Mouse (Mus musculus): ENCODE data around the gene Pusl1. TPM values are rescaled to one million over a fixed set of nuclear protein-coding genes. Genes with fewer than 3 reads are reported as not detected.

The Pusl1 gene
- total RNA-seq (2021) = 10 to 100 TPM; 54.9 to 58.6 TPM
- long read RNA-seq, experiment 1, transcript Pusl1-201 (8 exons, 1,243 nt) = major isoform, 6 of 69 reads
- long read RNA-seq, experiment 1, partial matches to known transcripts = 24 of 69 reads
- long read RNA-seq, experiment 1, other reads (novel, unspliced or antisense) = 39 of 69 reads
- long read RNA-seq, experiment 2, transcript Pusl1-201 (8 exons, 1,243 nt) = major isoform, 6 of 69 reads
- long read RNA-seq, experiment 2, partial matches to known transcripts = 27 of 69 reads
- long read RNA-seq, experiment 2, other reads (novel, unspliced or antisense) = 34 of 69 reads

GRCm38 (mm10) chr4:155891551-155892001 is at the start of gene Pusl1, which contains the start of gene Acap3:
Pusl1 (minus strand) TSS chr4:155891781.
Acap3 (plus strand) TSS chr4:155891822.
- peak; percentile 96 to 97 for DNase-seq (ENCODE audit: low spot score in 2 of 2)

GRCm38 (mm10) chr4:155932031-155932430 is 40.5 kb upstream of the Pusl1 start:
- DNase-seq (ENCODE audit: low spot score in 2 of 2) = no peak

GRCm38 (mm10) chr4:155908751-155909150 is 17.2 kb upstream of the Pusl1 start:
- no peak for DNase-seq (ENCODE audit: low spot score in 2 of 2)

- peak; percentile 1 for DNase-seq (ENCODE audit: low spot score in 2 of 2)
Measured at GRCm38 (mm10) chr4:155908281-155908680, 16.7 kb upstream of the Pusl1 start.

- DNase-seq (ENCODE audit: low spot score in 2 of 2) = no peak
Measured at GRCm38 (mm10) chr4:155907003-155907402, 15.4 kb upstream of the Pusl1 start.

DNA sequence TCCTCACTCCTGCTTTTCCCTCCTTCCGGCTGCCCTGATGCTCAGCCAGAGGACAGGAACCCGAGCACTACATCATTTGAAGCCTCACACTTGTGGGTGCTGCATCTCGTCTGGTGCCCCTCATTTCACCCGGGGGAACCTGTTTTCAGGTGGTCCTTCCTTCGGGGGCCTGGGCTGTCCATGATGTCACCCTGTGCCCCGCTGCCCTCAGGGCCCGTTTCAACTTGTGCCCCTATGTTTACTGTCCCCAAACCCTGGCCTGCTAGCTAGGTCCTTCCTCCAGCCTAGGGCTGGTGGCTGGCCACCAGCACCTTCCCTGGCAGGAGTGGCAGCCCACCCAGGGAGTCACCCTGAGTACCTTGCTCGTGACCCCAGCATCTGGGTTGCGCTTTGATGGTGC is 14.5 kb upstream of the Pusl1 start:
- peak in 1 of 2 experiments; percentile 1 for DNase-seq (ENCODE audit: low spot score in 2 of 2)

DNA sequence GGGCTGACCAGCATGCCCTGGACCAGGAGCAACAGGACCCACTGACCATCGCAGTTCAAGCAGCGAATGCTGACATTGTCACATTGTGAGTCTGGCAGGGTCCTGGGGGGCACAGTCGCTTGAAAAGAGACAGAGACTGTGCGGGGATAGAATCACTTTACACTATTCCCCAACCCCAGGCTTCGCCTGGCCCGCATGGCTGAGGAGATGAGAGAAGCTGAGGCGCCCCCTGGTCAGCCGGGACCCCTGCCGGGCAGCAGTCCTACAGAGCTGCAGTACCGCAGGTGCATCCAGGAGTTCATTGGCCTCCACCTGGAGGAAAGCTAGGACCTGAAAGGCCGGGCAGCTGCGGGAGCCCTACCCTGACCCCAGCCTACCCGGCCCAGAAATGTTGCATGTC is 14.1 kb upstream of the Pusl1 start:
- peak in 1 of 2 experiments; percentile 1 for DNase-seq (ENCODE audit: low spot score in 2 of 2)

DNA sequence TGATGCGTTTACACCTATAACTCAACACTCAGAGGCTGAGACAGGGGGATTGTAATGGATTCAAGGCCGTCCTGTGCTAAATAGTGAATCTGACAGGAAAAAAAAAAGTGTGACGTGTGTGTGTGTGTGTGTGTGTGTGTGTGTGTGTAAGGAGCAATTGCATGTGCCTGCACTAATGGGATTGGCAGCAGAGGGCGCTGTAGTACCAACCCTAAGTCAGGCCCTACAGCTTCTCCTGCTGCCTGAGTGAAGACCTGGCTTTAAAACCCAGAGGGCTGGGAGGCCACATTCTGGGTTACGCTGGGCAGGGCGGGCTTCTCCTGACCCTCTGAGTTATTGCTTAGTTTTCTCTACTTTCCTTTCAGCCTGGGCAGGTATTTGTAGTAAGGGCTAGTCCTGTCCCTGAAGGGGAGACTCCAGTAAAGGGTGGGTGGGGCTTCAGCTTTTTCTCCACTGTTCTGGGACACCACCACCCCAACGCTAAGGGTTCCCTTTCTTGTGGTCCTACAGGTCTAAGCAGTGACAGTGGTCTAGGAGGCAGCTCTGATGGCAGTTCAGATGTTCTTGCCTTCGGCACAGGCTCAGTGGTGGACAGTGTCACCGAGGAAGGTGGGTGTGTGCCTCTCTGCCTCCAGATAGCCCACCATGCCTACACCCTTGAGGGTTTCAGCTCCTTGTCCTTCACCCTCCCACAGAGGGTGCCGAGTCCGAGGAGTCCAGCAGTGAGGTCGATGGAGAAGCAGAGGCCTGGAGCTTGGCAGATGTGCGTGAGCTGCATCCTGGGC is 12.9 kb upstream of the Pusl1 start:
- DNase-seq (ENCODE audit: low spot score in 2 of 2) = peak; percentile 3 to 16

- DNase-seq (ENCODE audit: low spot score in 2 of 2) = no peak
Measured at GRCm38 (mm10) chr4:155903246-155903645, 11.7 kb upstream of the Pusl1 start.

DNA sequence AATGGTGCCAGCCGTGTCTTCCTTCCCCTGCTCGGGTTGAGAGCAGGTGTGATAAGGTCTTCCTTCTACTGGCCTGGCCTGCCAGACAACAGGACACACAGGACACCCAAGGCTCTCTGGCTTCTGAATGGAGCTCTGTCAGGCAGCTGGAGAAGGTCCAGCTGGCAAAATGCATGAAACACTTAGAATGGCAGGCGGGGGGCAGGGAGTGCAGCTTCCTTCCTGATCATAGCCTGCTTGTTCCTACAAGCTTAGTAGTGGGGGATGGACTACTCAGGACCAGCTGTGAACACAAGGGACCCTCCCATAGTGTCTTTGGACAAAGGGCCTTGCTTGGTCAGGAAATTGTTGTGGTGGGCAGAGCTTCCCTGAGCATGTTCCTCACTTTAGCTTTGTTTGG is 9.6 kb upstream of the Pusl1 start:
- DNase-seq (ENCODE audit: low spot score in 2 of 2) = peak in 1 of 2 experiments; percentile 15

DNA sequence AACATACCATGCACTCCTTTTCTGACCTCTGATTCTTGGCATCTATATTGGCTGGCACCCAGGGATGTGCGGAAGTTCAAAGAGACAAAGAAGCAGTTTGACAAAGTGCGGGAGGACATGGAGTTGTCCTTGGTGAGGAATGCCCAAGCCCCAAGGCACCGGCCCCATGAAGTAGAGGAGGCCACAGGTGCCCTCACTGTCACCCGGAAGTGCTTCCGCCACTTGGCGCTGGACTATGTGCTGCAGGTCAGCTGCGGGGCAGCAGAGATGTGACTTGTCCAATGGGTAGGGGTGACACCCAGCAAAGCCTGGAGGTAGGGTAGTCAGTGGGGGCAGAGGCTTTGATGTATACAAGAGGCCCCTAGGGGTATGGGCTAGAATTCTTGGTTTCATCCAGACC is 7.8 kb upstream of the Pusl1 start:
- peak; percentile 0 to 1 for DNase-seq (ENCODE audit: low spot score in 2 of 2)

DNA sequence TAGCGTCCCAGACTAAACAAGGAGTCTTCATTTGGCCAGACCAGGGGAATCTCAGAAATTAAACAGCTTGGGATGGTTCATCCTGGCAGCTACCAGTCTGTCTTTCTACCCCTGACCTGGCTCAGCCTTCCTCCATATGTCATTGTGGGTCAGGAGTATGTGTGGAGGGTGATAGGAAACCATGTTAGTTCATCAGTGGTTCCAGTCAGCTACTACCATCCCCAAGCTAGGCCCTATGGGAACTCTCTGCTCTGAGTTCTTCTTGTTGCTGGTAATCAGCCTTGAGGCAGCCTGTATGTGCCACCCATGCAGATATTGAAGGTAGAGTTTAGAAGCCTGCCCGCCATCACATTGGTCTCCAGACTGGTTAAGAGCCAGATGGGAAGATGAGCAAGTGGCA is 6.7 kb upstream of the Pusl1 start:
- no peak for DNase-seq (ENCODE audit: low spot score in 2 of 2)

DNA sequence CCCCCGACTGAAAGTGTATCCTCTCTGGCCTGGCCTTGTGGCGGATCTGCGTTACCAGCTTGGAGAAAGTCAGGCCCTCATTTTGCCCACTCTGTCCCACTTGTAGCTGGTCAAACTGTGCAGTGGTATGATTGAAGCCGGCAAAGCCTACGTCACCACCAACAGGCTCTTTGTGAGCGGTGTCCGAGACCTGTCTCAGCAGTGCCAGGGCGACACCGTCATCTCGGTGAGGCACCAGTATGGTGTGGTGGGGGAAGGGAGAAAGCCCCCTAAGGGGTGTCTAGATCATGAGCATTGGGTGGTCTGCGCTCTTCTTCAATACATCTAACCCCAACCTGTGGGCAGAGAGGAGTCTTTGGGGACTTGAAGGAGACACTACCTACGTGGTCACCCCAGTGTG is 4.9 kb upstream of the Pusl1 start:
- peak in 1 of 2 experiments; percentile 1 for DNase-seq (ENCODE audit: low spot score in 2 of 2)

- peak in 1 of 2 experiments; percentile 0 for DNase-seq (ENCODE audit: low spot score in 2 of 2)
Measured at GRCm38 (mm10) chr4:155895826-155896225, 4.2 kb upstream of the Pusl1 start.

DNA sequence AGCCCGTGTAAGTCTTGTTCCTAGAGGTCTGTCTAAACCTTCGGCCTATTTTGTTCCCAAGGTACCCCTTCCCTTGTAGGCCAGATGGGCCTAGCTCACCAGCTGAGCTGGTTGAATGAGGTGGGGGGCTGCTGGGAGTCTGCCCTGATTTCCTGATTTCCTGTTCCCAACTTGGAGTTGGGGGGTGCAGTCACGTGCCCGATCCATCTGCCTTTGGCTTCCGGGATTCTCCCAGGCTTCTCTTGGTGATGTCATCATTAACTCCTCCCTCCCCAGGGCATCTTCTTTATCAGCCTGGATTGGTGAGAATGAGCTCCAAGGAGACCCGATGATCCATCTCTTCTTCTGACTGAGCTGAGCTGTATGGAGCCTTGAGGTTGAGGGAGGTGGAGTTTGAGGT is 3.6 kb upstream of the Pusl1 start:
- peak; percentile 79 to 81 for DNase-seq (ENCODE audit: low spot score in 2 of 2)

GRCm38 (mm10) chr4:155894311-155894881 is 2.8 kb upstream of the Pusl1 start:
- DNase-seq (ENCODE audit: low spot score in 2 of 2) = peak; percentile 73 to 81

- DNase-seq (ENCODE audit: low spot score in 2 of 2) = peak; percentile 0 to 1
Measured at GRCm38 (mm10) chr4:155893212-155893690, 1.7 kb upstream of the Pusl1 start.

DNA sequence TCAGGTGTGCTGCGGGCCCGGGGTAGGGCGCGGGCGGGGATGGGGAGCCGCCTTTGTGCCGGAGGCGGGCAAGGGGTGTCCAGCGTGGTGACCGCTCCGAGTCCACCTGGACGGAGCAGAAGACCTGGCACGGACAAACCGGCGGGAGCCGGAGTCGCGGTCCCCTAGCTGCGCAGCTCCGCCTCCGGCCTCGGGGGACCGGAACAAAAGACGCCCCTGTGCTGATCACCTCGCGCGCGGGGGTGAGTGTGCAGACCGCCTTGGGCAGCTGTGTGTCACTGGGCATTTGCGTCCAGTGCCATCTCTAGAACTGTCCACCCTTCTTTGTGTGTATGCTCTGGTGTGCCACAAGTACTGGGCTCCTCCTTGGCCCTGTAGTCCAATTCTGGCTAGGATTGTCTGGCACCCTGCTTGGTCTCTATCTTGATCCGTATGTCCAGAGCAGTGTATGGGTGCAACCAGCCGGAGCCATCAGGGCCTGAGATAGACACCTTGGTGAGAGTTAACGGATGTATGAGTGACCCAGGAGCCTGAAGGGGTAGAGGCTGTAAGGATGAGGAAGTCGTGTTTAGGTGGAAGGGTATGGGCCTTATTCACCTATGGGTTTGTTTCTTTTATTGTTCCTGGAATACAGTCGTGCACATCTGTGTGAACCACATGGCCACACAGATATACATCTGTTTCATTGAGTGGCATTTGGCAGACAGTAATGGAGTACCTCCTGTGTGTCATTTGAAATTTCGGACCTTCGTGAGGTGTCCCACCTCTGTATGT is 1.0 kb upstream of the Pusl1 start:
- DNase-seq (ENCODE audit: low spot score in 2 of 2) = peak; percentile 42 to 43

- DNase-seq (ENCODE audit: low spot score in 2 of 2) = peak; percentile 76 to 87
Measured at GRCm38 (mm10) chr4:155892017-155892416, 436 bp upstream of the Pusl1 start.

GRCm38 (mm10) chr4:155891011-155891471 is 540 bp downstream of the Pusl1 start:
- DNase-seq (ENCODE audit: low spot score in 2 of 2) = peak; percentile 7 to 17

GRCm38 (mm10) chr4:155889316-155889715 is 2.3 kb downstream of the Pusl1 start:
- DNase-seq (ENCODE audit: low spot score in 2 of 2) = peak in 1 of 2 experiments; percentile 1
